ENCODE assay signal across 17 mouse cellular contexts in the genomic region with DNA sequence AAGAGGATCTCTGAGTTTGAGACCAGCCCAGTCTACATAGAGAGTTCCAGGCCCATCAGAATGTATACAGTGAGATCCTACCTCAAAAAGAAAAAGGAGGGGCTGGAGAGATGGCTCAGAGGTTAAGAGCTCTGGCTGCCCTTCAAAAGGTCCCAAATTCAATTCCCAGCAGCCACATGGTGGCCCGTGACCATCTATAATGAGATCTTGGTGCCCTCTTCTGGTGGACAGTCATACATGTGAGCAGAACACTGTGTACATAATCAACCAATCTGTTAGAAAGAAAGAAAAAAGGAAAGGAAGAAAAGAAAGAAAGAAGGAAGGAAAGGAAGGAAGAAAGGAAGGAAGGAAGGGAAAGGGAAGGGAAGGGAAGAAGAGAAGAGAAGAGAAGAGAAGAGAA. TPM values are rescaled to one million over a fixed set of nuclear protein-coding genes. Genes with fewer than 3 reads are reported as not detected.
DNase-seq lines count a peak whose midpoint lies in the region; ATAC-seq and TF ChIP-seq lines count a peak whose summit lies in the region.
"Had no signal": no experiment of that assay in that cellular context is flagged by ENCODE, and none has a peak within 500 bp of the region (broad histone marks: within the 10 kb centered on the region; RNA-seq: fewer than 3 reads in every experiment).

No protein-coding gene starts in this region.

- H3K27me3 ChIP-seq in kidney, embryonic 16.5 days (ENCODE audit: insufficient read depth, low read length) = no peaks in the 10 kb centered on the region
- H3K27me3 ChIP-seq in midbrain, postnatal 0 days (ENCODE audit: insufficient read depth, low read length) = peaks cover 7% of the 10 kb centered on the region; the same call in 1 of the 2 replicates
- peaks cover 28% of the 10 kb centered on the region for H3K27me3 ChIP-seq in midbrain, embryonic 11.5 days (ENCODE audit: control insufficient read depth, insufficient read depth, low read length)

- WGBS in kidney, embryonic 16.5 days = 71% methylated on average over 1 of the region's 1 CpGs
- 71% methylated on average over 1 of the region's 1 CpGs for WGBS in midbrain, postnatal 0 days
- WGBS in midbrain, embryonic 11.5 days = 74% methylated on average over 1 of the region's 1 CpGs

- no peaks in the 10 kb centered on the region for H3K9me3 ChIP-seq in kidney, embryonic 16.5 days (ENCODE audit: low read length)
- no peaks in the 10 kb centered on the region for H3K9me3 ChIP-seq in midbrain, postnatal 0 days (ENCODE audit: low read length)
- H3K9me3 ChIP-seq in midbrain, embryonic 11.5 days (ENCODE audit: control insufficient read depth, low read length) = no peaks in the 10 kb centered on the region
- H3K9me3 ChIP-seq: embryonic facial prominence, embryonic 13.5 days; limb, embryonic 15.5 days; midbrain, embryonic 15.5 days; neural tube, embryonic 12.5 days had no signal

- peak; percentile 40 for DNase-seq in kidney, adult 9 months
- DNase-seq in midbrain, postnatal 0 days (ENCODE audit: low spot score) = no peak
- no peak for DNase-seq in midbrain, embryonic 11.5 days (ENCODE audit: low spot score, missing footprints)
- DNase-seq in NIH3T3 (ENCODE audit: low read depth) = peak; percentile 63
- DNase-seq in layer of hippocampus, adult 9-10 months (ENCODE audit: low spot score) = no peak
- no peak for DNase-seq in retina, postnatal 1 day
- DNase-seq: adrenal gland, postnatal 25 days; heart, postnatal 36 days; kidney, postnatal 4 days had no signal

- no peak overlapping the region for H3K9ac ChIP-seq in kidney, embryonic 16.5 days (replicated peaks; ENCODE audit: low read length)
- no peak overlapping the region for H3K9ac ChIP-seq in midbrain, postnatal 0 days (replicated peaks; ENCODE audit: low read length, poor library complexity, severe bottlenecking)
- no peak overlapping the region for H3K9ac ChIP-seq in midbrain, embryonic 11.5 days (ENCODE audit: low read length)
- H3K9ac ChIP-seq: embryonic facial prominence, embryonic 13.5 days; limb, embryonic 15.5 days; midbrain, embryonic 15.5 days; neural tube, embryonic 12.5 days had no signal

- no peak overlapping the region for H3K4me3 ChIP-seq in kidney, embryonic 16.5 days (ENCODE audit: low read length)
- H3K4me3 ChIP-seq in midbrain, postnatal 0 days (ENCODE audit: low read depth, low read length) = no peak overlapping the region
- H3K4me3 ChIP-seq in midbrain, embryonic 11.5 days (ENCODE audit: low read depth, low read length) = no peak overlapping the region
- H3K4me3 ChIP-seq: embryonic facial prominence, embryonic 13.5 days; limb, embryonic 15.5 days; midbrain, embryonic 15.5 days; neural tube, embryonic 12.5 days had no signal

- peak; percentile 33; the same call in 1 of the 2 replicates for TF ChIP-seq CTCF in midbrain, postnatal 0 days (IDR thresholded peaks at IDR 0.05)

- H3K4me1 ChIP-seq in kidney, embryonic 16.5 days (ENCODE audit: insufficient read depth, low read length) = peaks cover 35% of the 10 kb centered on the region
- peaks cover 9% of the 10 kb centered on the region; the same call in 1 of the 2 replicates for H3K4me1 ChIP-seq in midbrain, postnatal 0 days (ENCODE audit: insufficient read depth, low read length)
- peaks cover 9% of the 10 kb centered on the region for H3K4me1 ChIP-seq in midbrain, embryonic 11.5 days (ENCODE audit: control insufficient read depth, insufficient read depth, low read length)

- H3K4me2 ChIP-seq in kidney, embryonic 16.5 days (replicated peaks; ENCODE audit: low read depth, low read length) = no peak overlapping the region
- no peak overlapping the region for H3K4me2 ChIP-seq in midbrain, postnatal 0 days (ENCODE audit: low read depth, low read length, poor library complexity, severe bottlenecking)
- H3K4me2 ChIP-seq in midbrain, embryonic 11.5 days = no peak overlapping the region
- H3K4me2 ChIP-seq: embryonic facial prominence, embryonic 13.5 days; limb, embryonic 15.5 days; midbrain, embryonic 15.5 days; neural tube, embryonic 12.5 days had no signal

- H3K36me3 ChIP-seq in kidney, embryonic 16.5 days (ENCODE audit: insufficient read depth, low read length) = peaks cover 16% of the 10 kb centered on the region
- H3K36me3 ChIP-seq in midbrain, postnatal 0 days (ENCODE audit: insufficient read depth, low read length) = no peaks in the 10 kb centered on the region
- no peaks in the 10 kb centered on the region for H3K36me3 ChIP-seq in midbrain, embryonic 11.5 days (ENCODE audit: control insufficient read depth, insufficient read depth, low read length)
- H3K36me3 ChIP-seq: midbrain, embryonic 15.5 days; neural tube, embryonic 12.5 days had no signal

- no peak for ATAC-seq in kidney, embryonic 16.5 days (ENCODE audit: low FRiP score, low TSS enrichment)
- no peak for ATAC-seq in midbrain, postnatal 0 days (ENCODE audit: low FRiP score)
- no peak for ATAC-seq in midbrain, embryonic 11.5 days (ENCODE audit: low FRiP score)
- ATAC-seq: hindbrain, postnatal 0 days; midbrain, embryonic 15.5 days had no signal

- H3K27ac ChIP-seq in kidney, embryonic 16.5 days (ENCODE audit: low read length) = no peak overlapping the region
- no peak overlapping the region for H3K27ac ChIP-seq in midbrain, postnatal 0 days (ENCODE audit: low read depth, low read length)
- no peak overlapping the region for H3K27ac ChIP-seq in midbrain, embryonic 11.5 days (ENCODE audit: low read depth, low read length)
- H3K27ac ChIP-seq: embryonic facial prominence, embryonic 13.5 days; hindbrain, postnatal 0 days; limb, embryonic 15.5 days; midbrain, embryonic 15.5 days; neural tube, embryonic 12.5 days had no signal

RNA-seq across cellular contexts. Expression of gene Plekhg6, which starts 14.5 kb away (rescaled TPM):
- 4.9 and 6.0 TPM in 2 replicates for polyA plus RNA-seq in kidney, embryonic 16.5 days (2015; fragmentation: Nextera tagmentation; extraction: Ambion mirVana)
- total RNA-seq in midbrain, postnatal 0 days (2014; rRNA removed) = 0.22 and 0.24 TPM in 2 replicates
- 0.35 and 0.54 TPM in 2 replicates for polyA plus RNA-seq in midbrain, postnatal 0 days (2015; fragmentation: Nextera tagmentation; extraction: Ambion mirVana)
- not detected in 2 replicates for polyA plus RNA-seq in midbrain, embryonic 11.5 days (2014; fragmentation: Nextera tagmentation; extraction: Ambion mirVana)
- total RNA-seq: gastrocnemius, adult 18-20 months; heart, postnatal 36 days had no signal
- polyA plus RNA-seq: spleen, adult 2 months had no signal

RNA-seq across cellular contexts. Expression of gene Tnfrsf1a, which starts 17.0 kb away (rescaled TPM):
- 91.0 and 93.2 TPM in 2 replicates for polyA plus RNA-seq in kidney, embryonic 16.5 days (2015; fragmentation: Nextera tagmentation; extraction: Ambion mirVana)
- total RNA-seq in midbrain, postnatal 0 days (2014; rRNA removed) = 9.2 and 15.9 TPM in 2 replicates
- 10.4 and 12.9 TPM in 2 replicates for polyA plus RNA-seq in midbrain, postnatal 0 days (2015; fragmentation: Nextera tagmentation; extraction: Ambion mirVana)
- 19.0 and 19.2 TPM in 2 replicates for polyA plus RNA-seq in midbrain, embryonic 11.5 days (2014; fragmentation: Nextera tagmentation; extraction: Ambion mirVana)

RNA-seq across cellular contexts. Expression of gene Scnn1a, which starts 45.7 kb away (rescaled TPM):
- polyA plus RNA-seq in kidney, embryonic 16.5 days (2015; fragmentation: Nextera tagmentation; extraction: Ambion mirVana) = 7.5 and 7.7 TPM in 2 replicates
- total RNA-seq in midbrain, postnatal 0 days (2014; rRNA removed) = 1.5 and 1.8 TPM in 2 replicates
- polyA plus RNA-seq in midbrain, postnatal 0 days (2015; fragmentation: Nextera tagmentation; extraction: Ambion mirVana) = 1.8 TPM in 2 replicates
- polyA plus RNA-seq in midbrain, embryonic 11.5 days (2014; fragmentation: Nextera tagmentation; extraction: Ambion mirVana) = 0.33 and 0.77 TPM in 2 replicates

RNA-seq across cellular contexts. Expression of gene Ltbr, which starts 52.4 kb away (rescaled TPM):
- polyA plus RNA-seq in kidney, embryonic 16.5 days (2015; fragmentation: Nextera tagmentation; extraction: Ambion mirVana) = 71.6 and 73.7 TPM in 2 replicates
- total RNA-seq in midbrain, postnatal 0 days (2014; rRNA removed) = 24.4 TPM in 2 replicates
- 14.5 and 15.7 TPM in 2 replicates for polyA plus RNA-seq in midbrain, postnatal 0 days (2015; fragmentation: Nextera tagmentation; extraction: Ambion mirVana)
- 18.0 and 19.7 TPM in 2 replicates for polyA plus RNA-seq in midbrain, embryonic 11.5 days (2014; fragmentation: Nextera tagmentation; extraction: Ambion mirVana)

Comparison
In these comparisons a context has a peak if more than half of its experiments do, and no peak if none do; other contexts are left out.
1. DNase-seq: peak in kidney, adult 9 months (single experiment) and NIH3T3 (single experiment); none in midbrain, postnatal 0 days (single experiment), midbrain, embryonic 11.5 days (single experiment), layer of hippocampus, adult 9-10 months (single experiment) and retina, postnatal 1 day (single experiment).